Mouse (Mus musculus) embryonic fibroblast, embryonic 13.5 days (primary cell): Measurements from ENCODE around the gene Usp48. TPM values are rescaled to one million over a fixed set of nuclear protein-coding genes. Genes with fewer than 3 reads are reported as not detected.

Experiments used
- H3K27ac ChIP-seq: 2 replicates; pipeline ENCODE4 v1.5.1; 2012; ENCODE audit warnings: low read length, control low read depth, inconsistent platforms; ENCODE audit not compliant: insufficient read depth
- H3K4me1 ChIP-seq: 2 replicates; pipeline ENCODE4 v1.6.1; 2011; ENCODE audit warnings: low read length; ENCODE audit not compliant: control insufficient read depth, insufficient read depth
- H3K4me3 ChIP-seq: 2 replicates; pipeline ENCODE4 v1.5.1; 2011; ENCODE audit warnings: mild to moderate bottlenecking, control low read depth, low read length; ENCODE audit not compliant: insufficient read depth
- CTCF ChIP-seq: IDR thresholded peaks from 2 replicates; pipeline ENCODE4 v1.5.1; 2011; ENCODE audit warnings: mild to moderate bottlenecking, control low read depth, low read length, moderate library complexity, borderline replicate concordance; ENCODE audit not compliant: insufficient read depth
- POLR2A ChIP-seq: IDR thresholded peaks from 2 replicates; pipeline ENCODE4 v1.6.1; 2011; ENCODE audit warnings: low read depth, mild to moderate bottlenecking, control low read depth, low read length, moderate library complexity
- polyA plus RNA-seq: library from polyadenylated mRNA; stranded (reverse); fragments of >200 nt; gene quantifications from 2 replicates; pipeline ENCODE4 v1.2.4, GENCODE M21; 2011; ENCODE audit warnings: low read depth; ENCODE audit not compliant: missing spikeins, insufficient read length

Usp48 gene
- polyA plus RNA-seq, 1 experiment = 109 TPM

DNA sequence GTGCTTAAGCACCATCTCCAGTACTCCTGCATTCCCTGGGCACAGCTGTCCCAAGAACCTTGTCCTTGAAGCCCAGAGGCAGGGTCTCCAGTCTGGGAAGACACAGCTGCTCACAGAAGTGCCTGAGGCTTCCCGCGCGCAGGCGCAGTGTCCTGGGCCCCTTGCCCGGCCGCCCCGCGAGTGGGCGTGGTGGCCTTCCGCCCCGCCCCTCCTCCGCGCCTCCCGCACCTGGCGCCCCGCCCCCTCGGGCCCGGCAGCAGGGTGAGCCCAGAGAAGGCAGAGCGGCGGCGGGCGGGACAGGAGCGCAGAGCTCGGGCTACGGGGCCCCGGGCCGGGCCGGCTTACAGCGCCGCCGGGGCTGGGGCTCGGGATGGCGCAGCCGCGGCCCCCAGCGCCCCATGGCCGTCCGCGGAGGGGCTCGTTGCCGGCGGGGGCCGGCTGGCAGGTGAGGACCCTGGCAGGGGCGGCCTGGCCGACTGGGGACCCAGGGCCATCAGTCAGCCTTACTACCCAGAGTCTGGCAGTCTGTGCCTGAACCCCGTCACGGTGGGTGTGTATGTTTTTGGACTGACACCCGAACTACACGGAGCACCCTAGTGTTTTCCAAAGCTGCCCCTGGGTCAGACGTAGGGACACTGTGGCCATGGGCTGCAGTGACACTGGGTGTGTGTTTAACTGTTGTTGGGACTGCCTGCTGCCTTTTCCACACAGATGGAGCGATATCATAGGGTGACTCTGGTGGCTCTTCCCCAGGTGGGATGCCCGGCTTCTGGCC lies 113.8 kb downstream of the Usp48 start:
- Histone ChIP-seq H3K27ac (no peak overlapping the region), H3K4me3 (peak overlapping the region; percentile 3; the same call in 1 of the 2 replicates), H3K4me1 (no peaks in the 10 kb centered on the region)
- no peak for TF ChIP-seq CTCF
- TF ChIP-seq POLR2A = no peak; the same call in 1 of the 2 replicates

Other genes starting within 250 kb of the Usp48 start
- 576 and 580 TPM in 2 replicates for gene Cdc42, start 236.0 kb upstream of the Usp48 start, polyA plus RNA-seq
- not detected in 2 replicates for gene Cela3a, start 184.0 kb upstream of the Usp48 start, polyA plus RNA-seq
- not detected in 2 replicates for gene Cela3b, start 163.2 kb upstream of the Usp48 start, polyA plus RNA-seq
- not detected in 2 replicates for gene 1700013G24Rik, start 140.5 kb upstream of the Usp48 start, polyA plus RNA-seq
- 271 and 368 TPM in 2 replicates for gene Hspg2, start 125.0 kb upstream of the Usp48 start, polyA plus RNA-seq
- gene Ldlrad2, start 19.2 kb upstream of the Usp48 start, polyA plus RNA-seq = not detected in 2 replicates
- 6.8 and 6.9 TPM in 2 replicates for gene Rap1gap, start 71.0 kb downstream of the Usp48 start, polyA plus RNA-seq
- gene Alpl, start 202.6 kb downstream of the Usp48 start, polyA plus RNA-seq = 0.68 TPM in 1 of 2 replicates, not detected in the other